Mouse (Mus musculus): ENCODE data around the gene Eftud2.
A peak's percentile ranks its signal among the peaks of the same experiment; 100 is the strongest.

Eftud2 gene

DNA sequence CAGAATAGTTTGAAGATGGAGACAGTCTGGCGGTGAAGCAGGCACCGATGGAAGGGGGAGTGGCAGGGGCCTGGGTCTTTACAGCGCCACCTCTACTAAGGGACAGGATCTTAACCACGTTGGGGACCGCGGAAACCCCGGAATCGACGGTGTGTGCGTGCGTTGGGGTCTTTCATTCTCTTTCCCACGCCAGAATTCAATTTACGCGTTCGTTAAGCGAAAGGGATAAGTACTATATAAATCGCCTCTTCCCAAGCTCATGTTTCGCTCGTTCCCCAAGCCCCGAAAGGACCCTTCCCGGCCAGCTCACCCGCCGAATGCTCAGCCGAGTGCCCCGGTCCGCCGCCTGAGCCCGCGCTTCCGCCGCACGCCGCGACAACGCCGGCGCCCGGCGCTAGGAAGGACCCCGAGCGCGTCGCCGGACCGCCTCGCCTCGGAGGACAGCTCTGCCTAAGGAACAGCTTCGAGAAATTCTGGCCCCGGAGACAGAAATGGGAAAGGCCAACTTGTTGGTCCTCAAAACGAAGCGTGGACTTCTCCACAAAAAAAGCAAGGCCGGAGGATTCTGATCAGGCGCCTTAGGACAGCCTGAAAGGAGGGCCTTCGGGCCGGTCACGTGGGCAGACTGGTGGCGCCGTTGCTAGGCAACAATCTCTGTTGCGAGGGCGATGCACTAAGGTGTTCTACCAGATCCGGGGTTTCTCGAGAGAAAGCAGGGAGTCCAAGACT is at the start of gene Eftud2, which contains the start of gene Ccdc103:
Eftud2 (minus strand) TSS at position 401 of the 729 bp plus-strand sequence.
Ccdc103 (plus strand) TSS at position 620 of the 729 bp plus-strand sequence.
- DNase-seq, result peak; percentile 96

DNA sequence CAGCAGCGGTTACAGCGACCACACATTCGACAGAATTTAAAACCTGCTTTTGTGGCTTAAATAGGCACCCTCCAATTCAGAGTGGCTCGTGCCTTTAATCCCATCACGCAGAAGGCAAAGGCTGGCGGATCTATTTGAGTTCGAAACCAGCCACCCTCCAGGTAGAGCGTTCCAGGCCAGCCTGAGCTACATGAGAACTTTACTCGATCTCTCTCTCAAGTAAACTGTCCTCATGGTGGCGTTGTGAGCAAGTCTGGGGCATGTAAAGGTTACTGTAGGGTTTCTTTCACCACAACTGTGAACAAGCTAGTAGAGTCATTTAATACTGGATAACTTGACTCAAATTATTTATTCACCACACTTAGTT is 44.5 kb upstream of the Eftud2 start:
- DNase-seq, result peak in 1 of 2 experiments; percentile 69

DNA sequence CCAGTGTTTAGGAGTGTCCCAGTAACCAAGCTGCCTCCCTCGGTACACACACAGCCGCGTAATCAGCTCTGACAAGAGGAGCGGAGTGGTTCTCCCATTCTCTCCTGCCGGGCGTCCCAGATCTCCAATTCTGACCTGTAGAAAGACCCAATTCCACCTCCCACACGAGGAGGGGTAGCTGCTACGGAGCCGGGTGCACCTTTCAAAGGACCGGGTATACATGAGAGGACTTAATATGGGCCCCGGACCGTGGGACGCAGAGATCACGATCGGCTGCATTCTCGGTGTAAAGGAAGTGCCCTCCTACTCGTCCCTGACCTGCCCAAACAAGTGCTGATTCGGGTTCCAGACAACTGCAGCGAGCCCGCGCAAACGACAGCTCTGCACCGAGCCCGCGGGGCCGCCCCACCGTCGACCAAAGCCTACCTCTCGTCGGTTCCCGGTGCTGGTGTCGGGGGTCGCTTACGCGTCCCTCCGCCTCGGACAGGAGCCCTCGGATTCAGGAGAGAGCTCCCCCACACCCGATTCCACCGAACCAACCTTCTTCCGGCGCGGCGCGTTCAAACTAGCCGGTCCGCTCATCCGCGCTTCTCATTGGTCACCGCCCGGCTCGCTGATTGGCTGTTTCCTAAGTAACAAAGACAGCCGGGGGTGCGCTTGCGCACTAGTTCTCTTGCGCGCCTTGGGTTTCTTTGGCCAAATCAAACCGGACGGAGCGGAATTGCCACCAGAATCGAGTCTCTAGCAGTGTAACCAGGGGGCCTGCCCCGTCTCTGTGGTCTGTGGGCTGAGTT is 44.0 kb upstream of the Eftud2 start, which contains the start of gene Kif18b:
Kif18b (minus strand) TSS at position 568 of the 794 bp plus-strand sequence.
- DNase-seq, result peak; percentile 89 to 90

DNA sequence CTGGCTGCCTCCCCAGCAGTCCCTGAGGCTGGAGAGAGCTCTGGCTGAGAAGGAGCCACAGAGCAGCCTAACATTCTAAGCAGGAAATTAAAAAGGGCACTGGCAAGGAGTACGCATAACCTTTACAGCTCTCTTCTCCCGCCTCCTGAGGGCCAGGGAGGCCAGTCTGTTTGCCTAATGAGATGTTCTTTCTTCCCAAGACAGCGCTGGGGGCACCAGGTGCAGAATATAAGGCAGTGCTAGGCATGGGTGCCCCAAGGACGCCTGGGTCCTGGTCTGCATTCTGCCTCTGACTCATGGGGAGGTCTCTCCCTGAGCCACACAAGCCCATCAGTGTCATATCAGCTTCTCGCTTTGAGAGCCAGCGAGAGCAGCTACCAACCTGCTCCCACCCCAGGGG is 40.7 kb upstream of the Eftud2 start:
- DNase-seq, result no peak

DNA sequence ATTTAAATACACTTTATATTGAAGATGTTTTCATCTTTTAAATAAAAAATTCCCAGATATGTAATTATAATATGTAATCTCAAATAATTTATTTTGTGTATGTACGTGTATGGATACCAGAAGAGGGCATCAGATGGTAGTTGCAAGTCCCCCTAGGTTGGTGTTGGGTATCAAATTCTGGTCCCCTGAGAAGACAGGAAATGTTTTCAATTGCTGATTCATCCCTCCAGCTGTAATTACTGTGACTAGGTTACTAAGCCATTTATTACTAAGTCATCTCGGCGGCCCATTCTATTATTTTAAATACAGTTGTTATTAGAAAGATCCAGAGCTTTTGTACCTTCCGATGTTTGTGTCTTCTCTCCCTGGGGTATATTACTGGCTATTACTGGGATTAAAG is 37.3 kb upstream of the Eftud2 start:
- DNase-seq, result no peak

DNA sequence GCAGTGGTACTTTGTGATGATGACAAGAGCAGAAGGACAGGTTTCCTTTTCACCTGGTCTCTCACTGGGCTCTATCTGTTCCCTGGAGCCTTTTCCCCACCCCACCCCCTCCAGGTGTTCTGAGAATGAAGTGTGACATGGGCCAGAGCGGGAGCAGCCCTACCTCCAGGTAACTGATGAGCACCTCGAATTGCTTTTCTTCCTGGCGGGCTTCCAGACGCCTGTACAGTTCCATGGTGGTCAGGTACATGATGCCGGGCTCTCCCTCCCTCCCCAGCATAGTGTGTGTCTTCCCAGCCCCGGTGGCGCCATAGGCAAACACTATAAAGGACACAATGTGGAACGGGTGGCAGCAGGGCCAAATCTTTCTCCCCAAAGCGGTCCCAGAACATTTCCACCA is 34.6 kb upstream of the Eftud2 start:
- no peak for DNase-seq

DNA sequence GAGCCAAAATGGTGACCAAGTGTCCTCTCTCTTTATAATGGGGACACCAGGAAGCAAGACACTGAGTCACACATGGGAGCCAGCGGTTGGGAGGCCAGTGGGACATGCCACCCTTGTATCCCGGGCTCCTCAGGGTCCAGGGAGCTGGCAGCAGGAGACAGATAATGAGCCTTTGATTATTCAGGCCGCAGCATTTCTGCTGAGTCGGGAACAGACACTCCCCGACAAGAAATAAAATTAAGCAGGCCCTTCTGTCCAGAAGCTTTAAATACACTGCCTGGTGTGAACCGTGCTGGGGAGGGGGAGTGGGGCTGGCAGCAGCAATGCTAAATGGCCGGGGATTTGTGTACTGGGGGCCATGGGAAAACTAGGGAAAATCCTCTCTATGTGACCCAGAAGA is 30.6 kb upstream of the Eftud2 start:
- no peak for DNase-seq

DNA sequence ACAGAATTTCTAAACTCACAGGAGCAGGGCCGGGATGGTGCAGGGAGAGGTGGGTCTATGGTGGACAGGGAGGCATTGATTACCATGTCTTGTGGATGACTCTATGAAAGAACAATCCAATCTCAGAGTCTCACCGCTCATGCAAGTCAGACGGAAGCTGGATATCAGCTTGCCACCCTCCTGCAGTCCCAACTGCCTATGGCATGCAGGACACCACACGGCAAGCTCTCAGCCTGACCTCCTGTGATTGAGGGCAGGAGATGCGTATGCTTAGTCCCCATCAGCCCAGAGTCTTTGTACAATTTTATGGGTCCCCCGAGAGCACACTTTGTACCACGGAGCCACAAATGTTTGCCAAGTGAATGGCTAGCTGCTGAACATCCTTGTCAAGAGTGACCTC is 22.9 kb upstream of the Eftud2 start:
- DNase-seq, result no peak

DNA sequence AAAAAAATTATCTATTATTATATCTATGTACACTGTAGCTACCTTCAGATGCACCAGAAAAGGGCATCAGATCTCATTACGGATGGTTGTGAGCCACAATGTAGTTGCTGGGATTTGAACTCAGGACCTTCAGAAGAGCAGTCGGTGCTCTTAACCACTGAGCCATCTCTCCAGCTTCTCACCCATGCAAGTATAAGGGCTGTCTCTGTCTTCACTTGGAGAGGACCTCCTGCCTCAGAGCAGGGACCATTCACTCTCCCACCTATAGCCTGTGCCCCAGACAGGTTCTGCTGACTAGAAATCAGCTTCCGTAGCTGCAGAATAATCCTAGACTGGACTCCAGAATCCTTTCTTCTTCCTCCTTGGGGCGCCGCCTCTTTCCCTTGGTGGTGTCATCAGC is 21.3 kb upstream of the Eftud2 start:
- no peak for DNase-seq

DNA sequence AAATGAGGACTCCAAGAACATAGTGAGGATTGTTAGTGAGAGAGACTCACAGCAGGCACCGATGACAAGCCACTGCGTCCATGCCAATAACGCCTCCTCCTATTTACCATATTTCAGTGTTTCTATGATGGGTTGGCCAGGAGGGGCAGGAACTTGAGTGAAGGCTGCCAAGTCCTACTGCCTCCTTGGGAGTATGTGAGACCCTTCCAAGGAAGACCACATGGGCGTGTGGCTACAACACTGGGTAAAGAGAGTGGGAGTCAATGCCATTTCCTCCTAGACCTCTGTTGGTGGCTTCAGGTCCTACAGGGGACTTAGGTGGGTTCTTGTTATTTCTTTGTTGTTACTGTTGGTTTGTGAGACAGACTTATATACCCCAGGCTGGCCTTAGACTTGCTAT is 20.4 kb upstream of the Eftud2 start:
- DNase-seq, result no peak

DNA sequence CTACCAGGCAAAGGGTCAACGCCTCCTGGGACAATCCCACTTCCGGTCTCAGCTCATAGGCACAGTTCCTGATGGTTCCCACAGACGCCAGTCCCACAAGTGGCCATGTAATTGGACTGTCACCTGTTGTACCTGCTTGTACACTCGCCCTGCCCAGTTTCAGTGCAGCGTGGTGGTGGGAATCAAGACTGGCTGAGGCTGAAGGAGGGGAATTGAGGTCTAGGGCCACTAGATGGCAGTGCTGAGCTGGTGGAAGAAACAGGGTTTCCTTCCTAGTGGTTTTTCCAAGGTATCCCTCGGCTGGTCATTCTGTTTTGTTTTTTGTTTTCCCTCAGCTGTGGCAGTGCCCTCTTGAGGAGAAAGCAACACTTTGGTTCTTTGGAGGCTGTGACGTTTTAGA is 20.0 kb upstream of the Eftud2 start, which contains the start of gene Gfap:
Gfap (minus strand) TSS at position 150 of the 400 bp plus-strand sequence.
- peak; percentile 67 for DNase-seq

DNA sequence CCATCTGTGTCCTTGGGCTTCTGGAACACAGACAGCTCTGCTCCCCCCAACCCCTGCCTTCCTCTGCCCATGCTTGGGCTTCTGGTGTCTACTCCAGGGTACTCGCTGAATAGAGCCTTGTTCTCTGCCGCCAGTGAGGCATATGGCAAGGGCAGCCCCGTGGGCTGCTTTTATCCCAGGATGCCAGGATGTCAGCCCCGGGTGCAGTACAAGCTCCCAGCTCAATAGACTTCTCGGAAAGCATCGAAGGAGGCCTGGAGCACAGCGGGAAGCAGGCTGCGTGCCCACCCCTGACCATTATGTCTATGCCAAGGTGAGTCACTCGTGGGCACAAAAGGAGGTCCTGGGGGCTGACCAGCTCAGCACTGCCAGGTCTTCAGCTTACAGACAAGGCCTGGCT is 17.6 kb upstream of the Eftud2 start:
- no peak for DNase-seq

DNA sequence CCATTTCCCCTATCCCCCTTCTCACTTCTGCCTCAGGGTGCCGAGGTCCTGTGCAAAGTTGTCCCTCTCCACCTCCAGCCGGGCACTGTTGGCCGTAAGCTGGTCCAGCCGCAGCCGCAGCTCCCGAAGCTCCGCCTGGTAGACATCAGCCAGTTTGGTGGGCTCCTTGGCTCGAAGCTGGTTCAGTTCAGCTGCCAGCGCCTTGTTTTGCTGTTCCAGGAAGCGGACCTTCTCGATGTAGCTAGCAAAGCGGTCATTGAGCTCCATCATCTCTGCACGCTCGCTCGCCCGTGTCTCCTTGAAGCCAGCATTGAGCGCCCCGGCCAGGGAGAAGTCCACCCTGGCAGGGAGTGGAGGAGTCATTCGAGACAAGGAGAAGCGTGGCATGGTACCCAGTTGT is 15.9 kb upstream of the Eftud2 start:
- DNase-seq, result no peak

DNA sequence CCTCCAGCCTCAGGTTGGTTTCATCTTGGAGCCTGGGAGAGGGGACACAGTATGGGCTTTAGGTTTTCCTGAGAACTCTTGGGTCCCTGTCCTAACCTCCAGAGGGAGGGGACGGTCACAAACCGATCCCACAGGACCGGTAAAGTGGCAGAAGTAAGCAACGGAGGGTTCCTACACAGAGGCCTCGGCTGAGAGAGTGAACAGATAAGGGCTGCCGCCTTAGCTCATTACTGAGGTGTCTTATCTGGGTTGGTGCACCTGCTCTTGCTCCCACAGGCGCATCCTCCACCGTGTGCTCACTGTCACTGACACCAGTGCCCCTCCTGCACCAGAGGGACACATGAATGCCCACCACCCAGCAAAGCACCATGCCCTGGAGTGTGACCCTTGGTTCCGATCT is 15.0 kb upstream of the Eftud2 start:
- no peak for DNase-seq

DNA sequence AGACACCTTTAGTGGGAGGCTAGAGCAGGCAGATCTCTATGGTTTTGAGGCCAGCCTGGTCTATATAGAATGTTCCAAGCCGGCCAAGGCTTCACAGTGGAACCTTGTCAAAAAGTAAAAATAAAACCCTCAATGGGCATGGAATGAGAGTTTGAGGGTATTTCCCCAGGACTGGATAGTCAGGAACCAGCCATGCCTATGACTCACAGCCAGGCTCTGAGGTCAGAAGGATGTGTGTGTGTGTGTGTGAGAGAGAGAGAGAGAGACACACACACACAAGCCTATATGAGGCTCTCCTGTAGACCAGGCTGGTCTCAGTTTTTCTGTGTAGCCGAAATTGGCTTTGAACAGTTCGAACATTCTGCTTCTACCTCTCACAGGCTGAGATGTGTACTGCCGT is 13.9 kb upstream of the Eftud2 start:
- no peak for DNase-seq

DNA sequence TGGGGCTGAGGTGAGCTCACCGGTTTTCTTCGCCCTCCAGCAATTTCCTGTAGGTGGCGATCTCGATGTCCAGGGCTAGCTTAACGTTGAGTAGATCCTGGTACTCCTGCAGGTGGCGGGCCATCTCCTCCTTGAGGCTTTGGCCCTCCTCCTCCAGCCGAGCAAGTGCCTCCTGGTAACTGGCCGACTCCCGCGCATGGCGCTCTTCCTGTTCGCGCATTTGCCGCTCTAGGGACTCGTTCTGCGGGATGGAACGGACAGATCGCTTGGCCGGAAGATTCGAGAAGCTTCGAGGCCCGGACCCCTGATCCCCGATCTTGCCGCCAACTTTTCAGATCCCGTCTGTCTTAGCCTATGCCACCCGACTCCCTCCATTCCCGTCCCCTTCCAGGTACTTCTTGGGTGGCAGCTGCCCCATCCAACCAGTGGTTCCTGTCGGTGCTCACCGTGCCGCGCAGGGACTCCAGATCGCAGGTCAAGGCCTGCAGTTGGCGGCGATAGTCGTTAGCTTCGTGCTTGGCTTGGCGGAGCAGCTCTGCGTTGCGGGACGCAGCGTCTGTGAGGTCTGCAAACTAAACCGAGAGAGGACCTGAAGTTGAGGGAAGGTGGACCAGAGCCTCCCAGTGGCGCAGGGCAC is 12.3 kb upstream of the Eftud2 start:
- DNase-seq, result peak; percentile 69 to 70

DNA sequence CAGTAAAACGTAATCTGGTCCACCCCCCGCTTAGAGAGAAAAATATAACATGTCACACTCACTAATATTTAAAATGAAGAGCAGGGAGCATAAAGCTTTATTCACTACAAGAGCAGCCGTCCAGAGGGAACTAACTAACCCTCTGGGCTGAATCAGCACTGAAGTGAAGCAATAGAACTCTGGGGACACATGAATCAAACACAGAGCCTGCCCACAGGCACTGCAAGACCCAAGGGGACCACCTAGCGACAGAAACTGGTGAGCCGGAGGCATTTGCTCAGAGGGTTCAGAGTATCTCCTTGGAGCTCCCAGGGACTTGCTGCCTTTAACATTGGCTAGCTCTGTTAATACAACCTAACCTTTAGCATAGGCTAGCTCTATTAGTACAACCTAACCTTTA is 9.3 kb upstream of the Eftud2 start:
- DNase-seq, result no peak

DNA sequence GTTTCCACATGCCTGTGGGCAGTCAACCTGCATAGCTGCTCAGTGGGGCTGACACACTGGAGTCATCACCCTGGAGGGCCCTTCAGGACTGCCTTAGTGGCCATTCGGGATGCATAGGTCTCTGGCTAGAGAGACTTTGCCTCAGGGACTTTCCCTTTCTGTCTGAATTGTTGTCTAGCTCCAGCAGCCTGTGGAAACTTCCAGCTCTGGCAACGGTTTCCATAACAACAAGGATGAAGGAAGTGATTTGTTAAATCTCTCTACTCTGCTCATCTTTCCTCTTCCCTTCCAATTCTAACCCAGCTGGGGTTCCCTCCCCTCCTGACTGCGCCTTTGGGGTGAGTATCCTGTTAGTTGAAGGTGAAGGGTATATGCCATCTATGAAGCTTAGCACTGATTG is 7.3 kb upstream of the Eftud2 start:
- no peak for DNase-seq

DNA sequence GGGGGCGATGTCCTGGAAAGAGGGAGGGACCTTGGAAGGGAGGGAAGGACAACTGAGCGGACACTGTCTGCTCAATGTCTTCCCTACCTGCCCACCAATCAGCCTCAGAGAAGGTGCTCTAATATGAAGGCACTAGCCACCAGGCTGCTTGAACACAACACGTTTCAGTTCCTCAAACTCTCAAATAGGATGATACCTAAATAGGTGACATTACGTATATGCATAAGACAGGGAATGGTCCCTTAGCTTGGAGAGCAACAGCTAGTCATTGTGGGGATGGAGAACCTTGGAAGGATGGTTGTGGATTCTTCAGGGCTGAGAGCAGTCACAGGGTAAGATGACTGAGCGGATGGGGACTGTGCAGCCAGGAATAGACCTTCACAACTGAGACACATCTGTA is 6.6 kb upstream of the Eftud2 start:
- DNase-seq, result no peak

DNA sequence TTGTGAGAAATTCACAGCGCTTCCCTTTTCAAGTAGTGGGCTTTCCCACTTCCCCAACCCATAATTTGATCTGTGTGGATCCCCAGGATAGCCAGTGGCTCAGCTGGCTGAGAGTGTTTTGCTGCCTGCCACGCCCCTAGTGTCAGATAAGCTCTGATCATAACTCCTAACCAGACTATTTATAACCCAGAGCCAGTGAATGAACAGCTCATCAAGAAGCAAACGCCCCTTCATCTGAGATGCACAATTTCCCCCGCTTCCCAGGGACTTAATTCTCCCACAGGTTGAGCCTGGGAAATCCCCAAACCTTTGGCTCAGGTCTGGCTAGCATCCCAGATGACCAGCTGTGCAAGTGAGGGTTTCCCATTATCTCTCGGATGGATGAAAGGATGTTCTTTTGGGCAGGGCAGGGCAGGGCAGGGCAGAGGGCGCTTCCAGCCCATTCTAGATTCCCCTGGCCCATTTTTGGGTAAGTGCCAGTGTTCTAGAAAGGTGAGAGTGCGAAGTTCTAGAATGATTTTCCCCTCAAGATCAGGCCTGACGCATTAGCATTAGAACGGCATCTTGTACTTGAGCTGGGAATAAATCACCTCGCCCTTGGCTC is 3.9 kb upstream of the Eftud2 start, which contains the start of gene Fam187a:
Fam187a (plus strand) TSS at position 554 of the 604 bp plus-strand sequence.
- DNase-seq, result no peak

DNA sequence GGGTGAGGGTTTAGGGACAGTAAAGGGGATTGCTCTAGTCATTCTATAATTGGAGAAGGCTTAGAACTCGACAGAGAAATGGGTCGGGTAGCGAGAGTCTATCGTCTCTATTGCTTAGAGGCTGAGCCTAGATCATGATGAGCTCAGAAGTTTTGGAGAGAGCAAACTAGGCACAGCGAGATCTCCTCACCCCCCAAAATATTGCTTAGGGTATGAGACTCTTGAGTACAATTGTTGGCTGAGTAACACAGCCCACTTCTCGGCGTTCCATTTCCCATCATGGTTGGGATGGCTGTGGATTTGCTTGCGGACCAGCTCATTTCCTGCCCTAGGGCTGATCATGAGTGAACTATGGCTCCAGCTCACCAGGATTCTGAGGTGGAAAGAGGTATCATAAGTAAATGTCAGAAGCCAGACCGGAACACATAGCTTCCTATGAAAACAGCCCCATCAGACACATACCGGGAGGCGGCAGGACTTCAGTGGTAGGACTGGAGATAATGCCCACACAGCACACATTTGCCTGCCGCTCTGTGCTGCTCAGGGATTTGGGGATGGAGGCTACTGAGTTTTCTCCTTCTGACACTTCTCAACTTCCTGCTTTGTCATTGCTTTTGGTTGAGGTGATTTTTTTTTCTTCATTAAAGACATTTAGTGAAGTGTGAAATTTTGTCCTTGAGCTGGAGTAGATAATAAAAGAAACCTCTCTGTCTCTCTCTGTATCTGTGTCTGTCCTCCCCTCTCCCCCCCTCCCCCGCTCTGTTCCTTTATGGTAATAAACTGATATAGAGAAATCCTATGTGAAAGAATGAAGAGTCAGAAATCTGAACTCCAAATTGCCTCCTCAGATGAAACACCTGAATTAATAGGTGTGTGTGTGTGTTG is 771 bp upstream of the Eftud2 start:
- DNase-seq, result peak in 1 of 2 experiments; percentile 21

DNA sequence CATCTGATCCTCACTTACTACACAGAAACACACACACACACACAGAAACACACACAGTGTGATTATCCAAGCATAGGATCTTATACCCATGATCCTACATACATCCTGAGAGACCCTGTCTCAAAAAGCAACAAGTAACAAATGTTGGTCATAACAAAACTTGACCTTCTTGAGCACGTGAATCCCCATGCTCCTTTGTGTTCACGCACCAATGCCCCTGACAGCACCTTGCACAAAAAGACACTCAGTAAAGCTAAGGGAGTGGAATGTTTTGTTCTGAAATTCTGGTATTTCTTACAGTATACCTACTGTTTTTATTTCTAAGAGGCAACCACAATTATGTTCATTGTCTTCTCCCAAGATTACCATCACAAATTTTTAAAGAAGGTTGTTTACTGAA is 1.2 kb downstream of the Eftud2 start:
- no peak for DNase-seq
